Mouse (Mus musculus) c-Kit-positive CD71-negative TER-119-negative erythroid progenitor cells, embryonic 14.5 days (primary cell): Measurements from ENCODE around the gene Frem3.
A peak's percentile ranks its signal among the peaks of the same experiment; 100 is the strongest.

Experiments
- DNase-seq: peaks from one replicate; pipeline ENCODE4 v3.0.0-alpha.2; 2013; ENCODE audit warnings: low read depth

Frem3 gene

DNA sequence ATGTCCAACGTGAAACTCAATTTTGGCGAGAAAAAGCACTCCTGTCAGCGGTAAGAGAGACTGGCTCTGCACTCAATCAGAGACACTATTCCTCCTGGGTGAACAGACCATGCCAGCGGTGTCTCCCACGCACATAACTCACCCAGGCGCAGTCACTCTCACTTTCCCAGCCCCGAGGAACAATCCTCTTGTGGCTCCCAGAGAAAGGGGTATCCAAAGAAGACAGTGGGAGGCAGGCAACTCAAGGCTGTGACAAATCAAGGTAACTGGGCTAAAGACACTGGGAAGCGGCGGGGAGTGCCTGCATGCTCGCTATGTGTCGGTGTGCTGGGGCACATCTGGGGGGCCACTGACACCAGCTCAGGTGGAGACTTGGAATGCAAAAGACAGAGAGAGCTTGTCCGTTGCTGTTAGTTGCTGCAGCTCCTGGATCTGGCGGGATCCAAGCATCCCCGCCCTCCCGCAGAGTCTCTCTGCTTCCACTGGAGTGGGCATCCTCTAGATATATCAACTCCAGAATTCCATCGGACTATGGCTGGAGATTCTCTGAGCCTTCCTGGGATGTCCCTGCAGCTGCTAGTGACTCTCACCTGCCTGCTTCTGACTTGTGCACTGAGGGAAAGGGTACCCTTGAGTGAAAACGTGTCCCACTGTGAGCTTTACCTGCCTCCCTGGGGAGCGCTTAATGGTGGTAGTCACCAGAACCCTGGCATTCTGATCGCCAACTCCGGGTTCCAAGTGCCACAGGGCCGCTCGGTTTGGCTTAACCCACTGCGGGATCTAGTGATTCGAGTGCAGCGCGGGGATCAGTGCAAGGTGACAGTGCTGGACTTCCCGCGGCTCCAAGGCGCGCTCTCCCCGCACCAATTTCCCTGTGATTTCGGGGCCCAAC, at the start of gene Frem3:
TSS of gene Frem3 (plus strand) at position 532 of the 892 bp plus-strand sequence.
- no peak for DNase-seq

DNA sequence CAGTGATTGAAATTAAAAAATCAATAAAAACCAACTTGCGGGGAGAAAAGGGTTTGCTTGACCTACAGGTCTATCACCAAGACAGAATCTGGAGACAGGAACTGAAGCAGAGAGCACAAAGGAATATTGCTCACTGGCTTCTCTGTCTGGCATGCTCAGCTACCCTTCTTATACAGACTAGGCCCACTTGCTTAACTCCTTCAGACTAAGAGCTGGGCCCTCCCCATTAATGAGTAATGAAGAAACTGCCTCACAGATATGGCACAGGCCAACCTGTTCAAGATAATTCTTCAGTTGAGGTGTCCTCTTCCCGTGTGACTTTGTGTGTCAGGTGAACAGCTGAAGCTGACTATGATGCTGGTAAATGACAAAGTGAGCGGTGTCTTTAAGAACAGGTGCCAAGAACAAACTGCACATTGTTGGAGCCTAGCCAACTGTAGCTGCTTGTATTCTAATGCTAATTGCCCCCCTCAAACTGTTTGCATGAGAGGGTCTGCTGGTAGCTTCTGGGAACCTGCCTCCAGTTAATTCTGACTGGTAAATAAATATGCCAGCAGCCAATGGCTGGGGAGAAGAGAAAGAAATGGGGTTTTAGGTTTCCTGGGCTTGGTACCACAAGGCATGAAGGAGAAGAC, 46.6 kb upstream of the Frem3 start:
- DNase-seq, result no peak

DNA sequence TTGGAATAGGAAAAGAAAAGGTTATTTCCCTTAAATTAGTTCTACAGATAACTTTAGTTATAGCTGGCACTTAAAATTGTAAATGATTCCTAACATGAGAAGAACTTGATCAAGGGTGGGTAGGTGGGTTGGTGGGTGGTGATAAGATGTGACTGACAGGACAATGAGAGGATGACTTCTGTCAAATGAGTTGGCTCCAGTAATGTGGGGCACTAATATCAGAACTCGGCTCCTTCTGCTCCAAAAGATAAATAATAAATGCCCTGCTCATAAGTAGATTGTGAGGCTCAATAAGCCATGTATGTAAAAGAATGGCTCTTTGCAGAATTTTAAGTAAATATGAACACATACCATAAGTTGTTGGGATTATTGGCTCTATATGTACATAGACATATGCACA, 43.4 kb upstream of the Frem3 start:
- DNase-seq, result no peak

DNA sequence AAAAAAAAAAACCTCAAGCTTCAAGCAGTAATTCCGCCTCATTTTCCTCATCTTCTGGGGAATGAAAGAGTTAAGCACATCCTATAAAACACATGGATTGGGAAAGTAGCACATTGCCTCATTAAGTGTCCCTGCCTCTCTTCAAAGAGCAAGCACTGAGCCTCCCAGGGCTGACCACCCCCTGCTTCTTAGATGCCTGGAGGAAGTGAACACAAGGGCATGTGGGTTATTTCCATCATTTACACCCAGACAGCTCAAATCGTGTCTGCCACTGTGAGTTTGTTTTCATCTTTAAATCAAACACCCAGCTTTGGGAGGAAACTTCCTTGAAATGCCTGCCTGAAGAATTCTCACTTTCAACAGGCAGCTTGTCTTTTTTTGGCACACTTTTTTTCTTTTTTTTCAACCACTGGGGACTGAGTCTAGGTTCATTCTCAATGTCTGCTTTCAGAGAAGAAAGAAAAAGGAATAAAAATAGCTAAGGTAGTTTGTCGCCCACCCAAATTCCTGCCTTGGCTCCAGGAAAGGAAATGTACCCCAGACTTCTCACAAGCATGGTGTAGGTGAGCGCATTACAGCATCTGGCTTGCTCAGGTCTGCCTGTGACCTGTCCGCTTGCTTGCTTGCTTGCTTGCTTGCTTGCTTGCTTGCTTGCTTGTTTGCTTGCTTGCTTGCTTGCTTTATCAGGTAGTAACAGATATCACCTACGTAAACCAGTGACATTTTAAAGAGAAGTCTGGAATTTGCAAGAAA, 42.5 kb upstream of the Frem3 start:
- DNase-seq, result no peak

DNA sequence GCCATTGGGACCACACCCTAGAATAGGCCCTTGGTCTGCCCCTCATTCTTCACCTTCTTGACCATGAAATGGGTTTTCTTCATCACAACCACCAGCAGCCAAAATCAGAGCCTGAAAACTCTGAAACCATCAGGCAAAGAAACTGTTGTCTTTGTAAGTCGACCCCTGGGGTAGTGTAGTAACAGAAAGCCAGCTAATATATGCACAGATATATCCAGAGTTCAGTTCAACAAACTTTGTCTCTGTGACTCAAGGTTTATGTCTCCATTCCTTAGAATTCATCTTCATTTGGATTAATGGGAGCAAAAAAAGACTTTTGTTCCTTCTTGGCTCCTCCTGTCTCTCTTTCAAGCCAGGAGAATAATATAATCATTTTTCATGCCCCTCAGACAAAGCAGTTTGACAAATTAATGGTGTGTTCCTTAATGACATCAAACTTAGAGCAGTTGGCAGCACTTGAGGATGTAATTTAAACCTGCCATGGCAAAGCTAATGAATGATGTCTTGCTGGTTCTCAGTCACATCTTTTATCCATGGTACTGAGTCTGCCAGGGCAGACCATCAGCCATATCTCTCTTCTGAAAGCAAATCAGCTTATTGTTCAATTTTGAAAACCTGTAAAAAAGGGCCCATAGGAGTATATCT, 38.3 kb upstream of the Frem3 start:
- no peak for DNase-seq

DNA sequence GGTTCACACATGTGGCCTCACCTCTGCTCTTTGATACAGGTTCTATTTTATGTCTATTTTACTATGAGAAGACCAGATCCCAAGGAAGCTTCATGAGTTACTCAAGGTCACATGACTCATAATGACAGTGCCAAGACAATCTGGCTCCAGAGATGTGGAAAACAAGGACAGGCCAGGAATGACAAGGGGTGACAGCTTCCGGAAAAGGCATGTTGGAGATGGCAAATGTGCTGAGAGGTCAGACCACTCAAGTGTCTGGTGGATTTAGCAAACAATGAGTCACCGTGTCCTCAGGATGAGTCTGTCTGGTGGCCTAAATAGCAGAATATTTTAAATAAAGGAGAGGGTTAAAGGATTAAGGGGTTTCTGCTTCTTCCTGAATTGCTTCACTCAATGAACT, 33.8 kb upstream of the Frem3 start:
- DNase-seq, result no peak

DNA sequence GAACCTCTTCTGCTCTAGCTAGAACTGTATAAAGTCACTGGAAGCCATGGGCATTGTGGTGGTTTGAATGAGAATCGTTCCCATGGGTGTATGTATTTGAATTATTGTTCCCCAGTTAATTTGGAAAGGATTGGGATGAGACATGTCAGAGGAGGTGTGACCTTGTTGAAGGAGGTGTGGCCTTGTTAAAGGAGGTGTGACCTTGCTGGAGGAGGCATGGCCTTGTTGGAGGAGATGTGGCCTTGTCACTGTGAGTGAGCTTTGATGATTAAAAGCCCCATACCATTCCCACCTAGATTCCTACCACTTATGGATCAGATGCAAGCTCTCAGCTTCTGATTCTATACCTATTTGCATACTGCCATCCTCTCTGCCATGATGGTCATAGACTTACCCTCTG, 31.8 kb upstream of the Frem3 start:
- no peak for DNase-seq

DNA sequence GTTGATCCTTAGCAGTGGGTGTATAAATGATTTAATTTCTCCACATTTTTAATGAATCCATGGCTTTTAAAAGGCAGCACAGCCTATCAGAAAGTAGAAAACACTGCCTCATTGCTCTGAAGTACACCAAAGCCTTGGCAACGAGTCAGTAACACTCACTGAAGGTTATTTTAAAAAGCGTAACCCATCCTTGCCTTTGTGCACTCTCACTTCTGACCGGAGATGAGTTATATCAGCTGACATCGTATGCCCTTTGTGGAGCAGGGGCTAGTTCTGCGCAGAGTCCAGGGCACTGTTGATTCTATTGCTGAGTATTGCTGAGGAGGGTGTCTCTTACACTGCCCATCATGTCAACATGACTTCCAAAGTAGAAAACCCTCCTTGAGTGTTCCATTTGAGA, 18.3 kb upstream of the Frem3 start:
- no peak for DNase-seq

DNA sequence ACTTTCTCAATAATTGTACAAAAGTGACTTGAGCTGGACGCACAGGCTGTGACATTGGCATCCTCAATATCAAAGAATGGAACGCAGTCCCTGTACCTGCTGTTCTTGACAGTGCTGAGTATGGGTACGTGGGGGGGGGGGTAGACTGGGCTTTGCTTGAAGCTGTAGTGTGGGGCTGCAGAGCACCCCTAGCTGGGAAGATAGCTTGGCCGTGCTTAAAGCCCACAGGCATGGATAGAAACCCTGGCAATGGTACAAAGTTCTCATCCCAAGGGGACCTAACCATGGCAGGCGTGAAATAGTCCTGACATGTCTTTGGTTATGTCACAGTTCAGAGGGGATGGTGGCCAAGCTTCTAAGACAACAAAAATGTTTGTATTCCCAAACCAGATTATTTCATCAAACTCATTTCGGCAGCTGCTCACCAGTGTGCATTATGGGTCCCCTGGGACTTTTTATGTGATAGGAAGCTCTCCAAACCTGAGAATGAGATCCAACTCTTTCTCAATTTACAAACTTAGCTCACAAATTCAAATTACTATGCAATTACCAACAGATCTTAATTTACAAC, 10.2 kb upstream of the Frem3 start:
- no peak for DNase-seq

DNA sequence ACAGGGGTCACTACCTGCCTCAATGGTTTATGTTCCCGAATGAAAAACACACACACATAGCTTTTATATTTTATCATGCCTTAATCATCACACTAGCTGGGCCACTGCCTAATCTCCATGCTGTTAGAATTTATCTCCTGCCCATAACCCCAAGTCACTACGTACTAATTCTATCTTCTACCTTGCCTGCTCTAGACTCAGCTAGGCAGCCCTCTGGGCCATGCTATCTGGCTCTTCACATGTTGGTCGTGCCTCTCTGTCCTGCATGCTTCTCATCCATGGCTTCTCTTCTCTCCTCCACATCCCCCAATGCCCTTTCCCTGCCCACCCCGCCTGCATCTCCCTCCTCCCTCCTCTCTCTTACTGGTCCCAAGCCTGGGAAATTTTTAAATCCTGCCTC, 9.0 kb upstream of the Frem3 start:
- DNase-seq, result no peak

DNA sequence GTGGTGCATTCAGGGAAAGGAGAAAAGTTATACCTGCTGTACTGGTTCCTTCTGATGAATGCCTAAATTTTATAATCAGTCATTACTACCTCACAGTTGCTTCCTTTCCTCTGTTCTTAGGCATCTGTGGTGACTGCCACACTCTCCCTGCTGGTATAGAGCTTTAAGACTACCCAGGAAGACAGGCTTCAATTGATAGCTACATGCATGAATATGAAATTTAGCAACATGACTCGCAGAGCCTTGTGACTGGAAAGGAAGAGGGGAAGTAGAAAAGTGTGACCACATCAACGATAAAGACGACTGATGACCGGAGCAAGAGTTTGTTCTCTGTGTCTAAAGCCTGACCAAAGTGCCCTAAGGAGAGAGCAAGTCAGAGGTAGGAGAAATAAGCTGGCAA, 3.8 kb upstream of the Frem3 start:
- DNase-seq, result no peak

DNA sequence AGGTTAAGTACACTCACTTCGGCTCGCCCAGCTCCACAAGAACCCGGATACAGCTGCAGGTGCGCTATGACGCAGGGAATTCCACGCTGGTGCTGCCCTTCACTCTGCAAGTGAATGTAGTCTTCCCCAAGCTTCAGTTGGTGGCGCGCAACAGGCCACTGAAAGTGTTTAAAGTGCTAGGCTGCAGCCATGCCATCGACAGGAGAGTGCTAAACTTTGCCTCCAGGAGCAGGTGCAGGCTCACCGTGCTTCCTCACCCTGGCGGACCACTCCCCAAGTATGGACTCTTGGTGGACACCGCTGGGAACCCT, 516 bp downstream of the Frem3 start:
- DNase-seq, result no peak

DNA sequence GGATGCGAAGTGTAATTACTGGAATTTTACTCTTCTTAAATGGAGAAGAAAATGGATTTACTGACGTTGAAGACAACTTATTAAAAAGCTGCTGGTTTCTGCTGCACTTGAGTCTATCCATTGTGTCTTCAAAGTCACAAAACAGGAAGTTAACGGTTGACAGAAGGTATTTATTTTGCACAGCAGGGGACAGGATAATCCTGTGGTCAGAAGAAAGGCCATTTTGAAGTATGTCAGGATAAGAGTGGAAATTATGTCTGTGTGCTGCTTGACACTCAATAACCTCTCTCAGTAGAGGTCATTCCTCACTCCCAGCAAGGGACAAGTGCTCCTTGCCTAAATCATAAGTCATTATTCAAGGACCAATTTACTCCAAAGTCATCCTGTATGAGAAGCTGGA, 8.9 kb downstream of the Frem3 start:
- DNase-seq, result no peak

DNA sequence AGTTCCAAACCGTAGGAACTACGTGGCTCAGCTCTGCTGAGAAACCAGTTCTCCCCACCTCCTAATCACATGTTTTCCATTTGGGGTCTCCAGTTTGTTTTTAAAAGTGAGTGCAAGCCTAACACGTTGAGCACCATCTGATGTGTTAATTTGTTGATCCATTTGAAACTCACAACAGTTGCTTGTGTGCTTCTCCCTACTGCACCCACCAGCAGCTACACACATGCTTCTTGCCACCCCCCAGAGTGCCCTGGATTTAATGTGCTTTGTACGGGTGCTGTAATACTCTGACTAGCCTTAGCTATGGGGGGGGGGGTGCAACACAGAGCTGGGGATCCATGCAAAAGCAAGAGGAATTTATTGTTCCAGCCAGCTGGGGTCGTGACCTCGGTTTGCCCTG, 36.5 kb downstream of the Frem3 start:
- no peak for DNase-seq

DNA sequence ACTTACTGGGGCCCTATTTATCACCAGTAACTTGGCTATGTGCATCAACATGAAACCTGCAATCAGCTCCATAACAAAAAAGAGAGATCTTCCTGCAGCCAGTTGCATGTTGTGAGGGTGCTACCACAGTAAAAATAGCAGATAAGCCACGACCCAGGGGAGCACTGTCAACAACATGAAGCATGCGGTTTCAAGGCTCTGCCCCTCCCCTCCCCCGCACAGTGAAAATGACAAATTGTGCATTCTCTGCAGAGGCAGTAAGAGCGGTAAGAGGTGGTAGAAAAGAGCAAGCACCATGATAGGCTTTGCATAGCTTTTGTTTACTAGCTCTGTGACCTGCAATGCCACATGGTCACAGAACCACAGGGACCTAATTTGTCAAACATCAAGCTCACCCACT, 46.8 kb downstream of the Frem3 start:
- DNase-seq, result no peak

DNA sequence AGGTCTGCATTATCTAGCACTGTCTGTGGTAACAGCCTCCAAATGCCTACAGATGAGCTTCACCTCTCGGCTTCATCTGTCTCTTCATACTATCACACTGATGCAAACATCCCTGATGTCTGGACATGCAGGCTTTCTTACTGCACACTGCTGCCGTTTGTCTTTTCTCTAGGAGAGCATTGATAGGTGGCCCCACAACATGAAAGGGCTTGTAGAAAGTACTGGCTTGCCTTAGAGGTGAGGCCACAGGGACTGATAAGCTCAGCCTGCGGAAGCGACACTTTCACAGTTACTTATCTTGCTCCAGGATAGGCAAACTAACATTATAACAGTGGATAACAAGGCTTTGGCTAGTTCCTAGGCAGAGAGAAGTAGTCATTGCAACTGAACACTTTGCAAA, 50.2 kb downstream of the Frem3 start:
- DNase-seq, result no peak

DNA sequence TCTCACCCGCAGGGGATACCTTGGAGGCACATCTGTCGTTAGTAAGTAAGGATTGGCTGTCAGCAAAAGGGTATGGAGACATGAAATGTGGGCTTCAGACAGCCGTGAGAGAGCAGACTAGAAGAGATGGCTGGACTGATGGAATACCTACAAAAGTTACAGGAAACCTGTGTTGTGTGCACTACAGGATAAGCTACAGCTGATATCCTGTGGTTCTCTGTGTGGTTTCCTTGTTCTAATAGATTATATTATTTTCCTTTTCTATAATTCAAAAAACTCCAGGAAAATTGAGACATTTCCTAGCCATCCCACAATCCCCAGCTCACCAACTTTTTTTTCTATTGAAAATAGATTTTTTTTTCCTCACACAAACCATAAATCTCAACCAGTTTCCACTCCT, 52.6 kb downstream of the Frem3 start:
- DNase-seq, result no peak

DNA sequence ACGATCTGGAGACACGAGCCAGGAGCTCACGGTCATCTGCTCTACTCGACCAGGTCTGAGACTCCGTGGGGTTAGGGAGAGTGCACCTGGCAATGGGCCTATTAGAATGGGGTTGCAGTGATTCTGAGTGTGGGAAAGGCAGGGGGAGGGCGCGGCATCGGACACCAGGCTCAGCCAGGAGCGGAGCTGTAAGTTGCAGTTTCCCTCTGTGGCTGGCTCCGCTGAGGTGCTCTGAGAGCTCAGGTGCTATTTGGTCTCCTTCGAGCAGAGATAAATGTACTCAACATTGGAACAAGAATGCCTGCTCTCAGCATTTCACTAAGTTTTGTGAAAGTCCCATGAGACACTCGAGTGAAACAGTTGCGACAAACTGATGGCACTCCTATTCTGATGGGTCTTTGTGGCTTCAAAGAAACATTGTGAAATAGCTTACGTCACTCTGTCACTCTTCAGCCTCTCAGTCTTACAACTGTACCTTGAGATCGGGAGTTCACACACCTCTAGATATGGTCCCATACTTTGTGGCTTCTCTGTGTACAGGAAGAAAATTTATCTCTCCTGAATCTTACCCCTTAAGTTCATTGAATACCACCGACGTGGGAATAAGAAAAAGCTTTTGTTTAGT, 58.5 kb downstream of the Frem3 start:
- DNase-seq, result no peak

DNA sequence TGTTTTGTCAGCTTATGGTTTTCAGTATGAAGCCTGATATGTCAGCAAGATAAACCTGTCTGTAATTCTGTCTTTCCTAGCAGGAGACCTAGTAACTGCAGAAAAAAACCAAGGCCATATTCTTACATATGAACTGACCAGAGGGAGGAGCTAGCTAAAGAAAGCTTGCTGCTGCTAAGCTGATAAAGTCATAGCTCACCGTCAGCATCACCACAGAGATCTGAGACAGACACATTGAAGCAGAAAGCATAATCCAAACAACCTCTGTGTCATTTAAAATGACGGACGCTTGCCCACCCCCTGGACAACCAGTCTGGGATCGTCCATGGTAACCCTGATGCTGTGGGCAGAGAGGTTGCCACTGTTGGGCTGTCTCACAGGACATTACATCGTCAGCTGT, 71.7 kb downstream of the Frem3 start:
- no peak for DNase-seq

DNA sequence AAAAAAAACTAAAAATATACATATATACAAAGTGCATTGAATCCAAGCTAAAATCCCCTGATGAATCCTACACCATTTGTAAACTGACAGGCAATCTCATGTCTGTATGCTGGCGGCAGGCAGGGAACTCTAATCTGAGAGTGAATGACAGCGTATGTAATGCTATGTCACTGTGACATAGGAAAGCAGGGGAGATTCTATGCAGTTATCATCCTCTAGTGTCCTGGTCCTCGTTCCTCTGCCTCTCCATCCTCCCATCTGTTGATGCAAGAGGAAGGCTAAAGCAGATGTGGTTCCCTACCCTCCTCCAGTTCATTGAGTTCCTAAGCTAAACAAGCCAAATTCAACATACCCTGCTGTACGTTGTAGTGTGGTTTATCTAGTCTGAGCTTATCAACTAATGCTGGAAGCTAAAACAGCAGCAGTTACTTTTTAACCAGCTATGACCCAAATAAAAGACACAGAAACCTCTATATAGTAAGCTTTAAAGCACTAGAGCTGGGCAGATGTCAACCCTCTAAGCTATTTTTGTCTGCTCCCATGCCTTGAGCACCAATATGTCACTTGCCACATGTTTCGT, 73.0 kb downstream of the Frem3 start:
- no peak for DNase-seq

DNA sequence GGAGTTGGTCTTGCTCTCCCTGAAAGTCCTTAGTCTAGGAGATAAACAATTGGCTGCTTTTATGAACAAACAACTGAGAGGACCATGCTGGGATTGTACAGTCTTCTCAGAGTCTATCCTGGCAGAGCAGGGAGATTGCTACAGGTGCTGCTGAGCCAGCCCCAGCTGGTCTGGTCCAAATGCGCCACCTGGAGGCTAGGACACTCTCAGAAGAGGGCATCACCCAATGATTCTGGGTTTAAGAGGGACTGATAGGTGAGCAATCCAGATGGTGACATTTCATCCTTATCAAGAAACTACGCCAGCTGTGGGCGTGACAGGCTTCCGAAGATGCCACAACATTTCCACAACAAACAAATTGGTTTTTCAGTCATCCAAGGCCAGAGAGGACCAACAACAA, 77.3 kb downstream of the Frem3 start:
- DNase-seq, result peak; percentile 40
